Mouse (Mus musculus) forebrain, embryonic 14.5 days (tissue): Measurements from ENCODE around the gene Morn3. TPM values are rescaled to one million over a fixed set of nuclear protein-coding genes. Genes with fewer than 3 reads are reported as not detected.

Source experiments
- ATAC-seq: fragments of 200-750 bp; cut with Nextera tagmentation; 2 replicates; pipeline ENCODE4 v1.8.0; 2017; ENCODE audit warnings: mild to moderate bottlenecking, moderate library complexity
- DNase-seq: peaks from one replicate; pipeline ENCODE4 v3.0.0-alpha.2; 2015; ENCODE audit warnings: low spot score
- H3K27ac ChIP-seq: fragments of 300-500 bp; sonication (generic); 2 replicates; pipeline ENCODE4 v1.5.1; 2014; ENCODE audit warnings: low read depth, mild to moderate bottlenecking, control low read depth, low read length, moderate library complexity
- H3K27me3 ChIP-seq: fragments of 300-500 bp; sonication (generic); replicated peaks from 2 replicates; pipeline ENCODE4 v1.6.1; 2014; ENCODE audit warnings: low read length, control low read depth, mixed read lengths; ENCODE audit not compliant: control insufficient read depth, insufficient read depth
- H3K36me3 ChIP-seq: fragments of 300-500 bp; sonication (generic); 2 replicates; pipeline ENCODE4 v1.6.1; 2014; ENCODE audit warnings: low read length, control low read depth; ENCODE audit not compliant: control insufficient read depth, insufficient read depth
- H3K4me1 ChIP-seq: fragments of 300-500 bp; sonication (generic); 2 replicates; pipeline ENCODE4 v1.6.1; 2014; ENCODE audit warnings: antibody characterized with exemption, low read length, control low read depth; ENCODE audit not compliant: control insufficient read depth, insufficient read depth
- H3K4me2 ChIP-seq: fragments of 300-500 bp; sonication (generic); 2 replicates; pipeline ENCODE4 v1.6.1; 2014; ENCODE audit warnings: mild to moderate bottlenecking, control low read depth, low read length
- H3K4me3 ChIP-seq: fragments of 300-500 bp; sonication (generic); 2 replicates; pipeline ENCODE4 v1.5.1; 2014; ENCODE audit warnings: low read depth, low read length, control low read depth
- H3K9ac ChIP-seq: fragments of 300-500 bp; sonication (generic); 2 replicates; pipeline ENCODE4 v1.6.1; 2014; ENCODE audit warnings: mild to moderate bottlenecking, low read length, control low read depth, moderate library complexity
- H3K9me3 ChIP-seq: fragments of 300-500 bp; sonication (generic); replicated peaks from 2 replicates; pipeline ENCODE4 v1.6.1; 2016; ENCODE audit warnings: low read length, control low read depth, mixed read lengths; ENCODE audit not compliant: control insufficient read depth
- WGBS: fragments of 180-500 bp; shearing (Covaris S2); extraction: QIAGEN DNeasy Blood & Tissue Kit; methylation state at CpG from one replicate; pipeline ENCODE4 v1.1.7; 2014; 5-methylcytosine and 5-hydroxymethylcytosine counted together
- polyA plus RNA-seq: library from polyadenylated mRNA; unstranded; fragments of >200 nt; fragmentation: Nextera tagmentation; extraction: Ambion mirVana; gene quantifications from 2 replicates; pipeline ENCODE4 v1.2.1, GENCODE M21; 2014

Gene Morn3
- polyA plus RNA-seq, 1 experiment from 2014 or later = 0.83 TPM

DNA sequence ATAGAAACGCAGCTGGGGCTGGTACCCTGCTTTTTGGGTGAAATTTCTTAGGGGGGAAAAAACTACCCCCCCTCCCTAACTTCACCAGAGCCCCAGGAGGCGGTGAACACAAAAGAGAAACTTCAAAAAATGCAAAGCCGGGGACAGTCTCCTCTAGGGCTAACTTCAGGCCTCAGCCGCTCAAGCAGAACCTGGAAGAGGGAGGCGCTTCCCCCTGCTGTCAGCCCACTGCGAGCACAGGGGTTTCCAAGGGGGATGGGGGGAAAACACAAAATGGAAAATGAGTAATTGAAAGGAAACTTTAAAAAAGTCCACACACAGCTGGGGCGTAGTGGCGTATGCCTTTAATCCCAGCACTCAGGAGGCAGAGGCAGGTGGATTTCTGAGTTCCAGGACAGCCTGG is 60.7 kb downstream of the Morn3 start:
- Histone ChIP-seq H3K9ac (peak overlapping the region; percentile 25; the same call in 1 of the 2 replicates), H3K27me3 (no peaks in the 10 kb centered on the region), H3K27ac (no peak overlapping the region), H3K9me3 (no peaks in the 10 kb centered on the region), H3K4me2 (peak overlapping the region; percentile 82), H3K4me3 (0 out of 2 replicates have a peak overlapping the region, but pooled peaks have one; percentile 4), H3K4me1 (peaks cover 40% of the 10 kb centered on the region), H3K36me3 (0 out of 2 replicates have a peak, but pooled peaks cover 5% of the 10 kb centered on the region)
- WGBS = 30% methylated on average over 8 of the region's 8 CpGs
- DNase-seq = no peak
- no peak for ATAC-seq

Other genes with a start within 250 kb of the Morn3 start
- 484 and 553 TPM in 2 replicates for gene Anapc5, start 225.7 kb downstream of the Morn3 start, polyA plus RNA-seq
- gene Rnf34, start 197.0 kb downstream of the Morn3 start, polyA plus RNA-seq = 48.9 and 54.3 TPM in 2 replicates
- gene Kdm2b, start 57.2 kb downstream of the Morn3 start, polyA plus RNA-seq = 73.8 and 94.1 TPM in 2 replicates
- 13.3 and 13.8 TPM in 2 replicates for gene Orai1, start 31.9 kb downstream of the Morn3 start, polyA plus RNA-seq
- gene Tmem120b, start 21.4 kb upstream of the Morn3 start, polyA plus RNA-seq = 8.1 and 10.6 TPM in 2 replicates
- 6.8 and 10.5 TPM in 2 replicates for gene Rhof, start 85.7 kb upstream of the Morn3 start, polyA plus RNA-seq
- gene Setd1b, start 95.2 kb upstream of the Morn3 start, polyA plus RNA-seq = 8.6 and 11.6 TPM in 2 replicates
- 52.5 and 63.5 TPM in 2 replicates for gene Psmd9, start 122.4 kb upstream of the Morn3 start, polyA plus RNA-seq
- gene Hpd, start 135.7 kb upstream of the Morn3 start, polyA plus RNA-seq = not detected in 2 replicates
- 2.3 and 2.4 TPM in 2 replicates for gene Wdr66, start 205.1 kb upstream of the Morn3 start, polyA plus RNA-seq